Mouse (Mus musculus) naive thymus-derived CD4-positive, alpha-beta T cell, adult 2 months (primary cell): ENCODE results near the gene Csnk1g2.

Experiments used
- DNase-seq: peaks from one replicate; pipeline ENCODE4 v3.0.0-alpha.2; 2011; ENCODE audit warnings: low read depth

The Csnk1g2 gene

DNA sequence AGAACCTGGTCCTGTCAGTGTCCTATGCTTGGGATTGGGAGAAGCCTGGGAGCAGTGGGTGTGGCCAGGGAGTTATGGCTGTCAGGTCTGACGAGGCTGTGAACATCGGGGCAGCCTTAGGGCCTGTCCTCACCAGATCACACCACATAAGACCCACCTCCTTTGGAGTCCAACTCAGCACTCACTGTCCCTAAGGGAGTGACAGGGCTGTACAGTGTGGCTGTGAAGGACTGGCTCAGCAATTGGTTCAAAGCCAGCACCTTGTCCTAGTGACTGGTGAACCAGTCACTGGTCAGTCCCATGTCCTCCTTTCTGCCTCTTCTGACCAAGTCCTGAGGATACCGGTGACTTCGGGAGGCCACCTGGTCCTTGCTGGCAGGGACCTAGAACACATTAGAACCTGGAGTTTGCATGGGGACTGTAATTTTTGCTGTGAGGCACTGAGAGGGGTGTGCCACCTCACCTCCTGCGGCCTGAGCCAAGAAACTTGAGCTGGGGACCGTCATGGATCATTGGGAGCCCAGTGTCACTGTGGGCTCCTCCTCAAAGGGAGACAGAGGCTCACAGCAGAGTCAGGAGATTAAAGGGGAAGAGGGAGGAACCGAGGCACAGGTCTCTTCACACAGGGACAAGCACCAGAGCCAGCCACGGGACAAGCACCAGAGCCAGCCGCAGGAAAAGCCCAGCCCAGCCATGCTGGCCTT is 57.1 kb downstream of the Csnk1g2 start:
- no peak for DNase-seq

DNA sequence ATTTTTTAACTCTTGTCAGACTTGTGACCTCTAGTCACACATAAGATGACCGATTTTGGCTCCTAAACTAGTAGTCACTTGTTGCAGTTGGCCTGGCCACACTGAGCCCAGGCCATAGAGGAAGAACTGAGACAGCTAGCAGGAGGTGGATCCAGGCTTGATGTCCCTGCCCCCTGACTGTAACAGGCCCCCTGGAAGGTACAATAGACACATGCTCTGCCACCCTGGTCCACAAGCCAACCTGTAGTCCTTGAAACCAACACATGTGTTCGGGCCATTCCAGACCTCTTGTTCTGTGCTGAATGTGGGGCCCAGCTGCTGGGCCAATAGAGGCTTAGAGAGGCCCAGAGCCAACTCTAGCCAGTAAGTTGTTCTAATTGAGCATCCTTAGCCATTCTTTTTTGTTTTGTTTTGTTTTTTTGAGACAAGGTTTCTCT is 57.6 kb downstream of the Csnk1g2 start:
- no peak for DNase-seq

DNA sequence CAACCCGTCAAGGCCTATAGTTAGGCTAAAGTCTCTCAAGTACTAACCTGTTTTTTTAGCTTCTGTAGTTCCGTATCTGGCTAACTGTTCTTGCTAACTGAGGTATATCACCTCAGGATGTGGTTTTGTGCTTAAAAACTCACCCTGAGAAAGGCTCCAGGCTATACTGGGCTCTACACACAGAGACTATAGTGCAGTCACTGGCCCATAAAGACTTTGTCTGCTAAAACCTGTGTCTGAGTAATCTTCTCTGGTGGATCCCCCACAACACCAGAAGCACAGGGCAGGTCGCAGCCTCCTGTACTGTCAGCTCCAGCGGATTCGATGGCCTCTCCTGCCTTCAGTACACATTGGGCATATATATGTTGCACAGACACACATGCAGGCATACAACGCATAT is 59.4 kb downstream of the Csnk1g2 start:
- peak; percentile 81 for DNase-seq

DNA sequence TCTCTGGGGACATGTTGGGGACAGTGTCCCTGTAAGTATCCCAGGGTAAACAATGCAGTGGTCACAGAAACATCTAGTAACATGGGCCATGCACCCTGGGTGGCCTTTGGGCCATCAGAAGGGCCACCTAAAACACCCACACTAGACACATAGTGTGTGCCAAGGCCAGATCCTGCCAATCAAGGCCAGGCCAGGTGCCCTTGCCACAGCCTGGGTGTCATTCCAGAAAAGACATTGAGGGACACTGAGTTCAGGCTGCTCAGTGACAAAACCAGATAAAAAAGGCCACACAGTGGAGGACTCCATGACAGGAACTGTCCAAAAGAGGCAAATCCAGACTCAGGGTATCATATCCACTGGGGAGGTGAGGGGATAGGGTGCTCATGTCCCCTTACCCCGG is 61.0 kb downstream of the Csnk1g2 start:
- no peak for DNase-seq

DNA sequence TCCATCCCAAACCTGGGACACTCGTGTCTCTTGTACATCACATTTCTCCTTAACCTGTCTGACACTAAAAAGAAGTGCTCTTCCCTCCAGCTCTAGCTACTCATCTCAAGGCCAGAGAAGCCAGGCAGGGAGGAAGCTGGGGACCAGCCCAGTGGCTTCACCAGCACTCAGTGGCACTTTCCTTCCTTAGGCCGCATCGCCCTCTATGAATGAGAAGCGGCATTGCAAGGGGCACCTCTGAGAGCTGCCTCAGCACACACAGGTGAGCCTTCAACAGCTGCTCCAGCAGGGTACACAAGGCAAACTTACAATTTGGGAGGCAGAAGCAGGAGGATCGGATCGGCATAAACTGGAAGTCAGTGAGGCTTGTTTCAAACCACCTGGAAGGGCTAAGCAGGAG is 61.6 kb downstream of the Csnk1g2 start:
- DNase-seq, result peak; percentile 88

DNA sequence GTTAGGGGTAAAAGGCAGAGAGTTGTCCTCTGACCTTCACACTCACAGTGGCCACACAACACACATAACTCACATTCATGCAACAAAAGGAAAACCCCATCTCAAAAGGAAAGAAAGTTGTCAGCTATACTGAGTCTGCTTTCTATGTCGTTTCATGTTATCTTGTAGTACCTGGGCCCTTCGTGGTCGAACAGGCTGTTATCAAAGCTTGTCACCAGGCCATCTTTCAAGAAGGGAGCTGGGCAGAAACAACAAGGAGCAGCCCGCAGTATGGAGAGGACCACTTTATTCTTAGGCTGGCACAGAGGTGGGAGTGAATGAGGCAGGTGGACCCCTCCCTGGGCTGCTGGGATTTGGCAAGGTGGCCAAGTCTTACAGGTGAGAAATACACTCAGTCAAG is 62.3 kb downstream of the Csnk1g2 start:
- no peak for DNase-seq

DNA sequence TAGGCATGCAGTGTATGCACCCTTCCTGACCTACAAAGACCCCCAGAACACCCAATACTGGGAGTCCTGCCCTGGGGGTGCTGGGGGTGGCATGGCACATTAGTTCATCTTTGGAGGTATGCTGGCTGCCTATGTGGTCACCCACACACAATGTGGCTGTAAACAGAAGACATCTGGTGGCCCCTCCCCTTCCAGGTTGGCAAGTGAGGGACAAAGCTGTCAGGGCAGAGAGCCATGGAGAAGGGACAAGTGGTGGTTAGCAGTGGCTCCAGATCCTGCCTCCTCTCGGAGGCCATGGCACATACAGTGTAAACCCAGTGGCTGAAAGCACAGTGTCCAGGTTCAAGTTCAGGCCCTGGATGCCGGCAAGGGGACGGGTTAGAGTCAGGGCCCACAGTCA is 64.0 kb downstream of the Csnk1g2 start:
- DNase-seq, result no peak

DNA sequence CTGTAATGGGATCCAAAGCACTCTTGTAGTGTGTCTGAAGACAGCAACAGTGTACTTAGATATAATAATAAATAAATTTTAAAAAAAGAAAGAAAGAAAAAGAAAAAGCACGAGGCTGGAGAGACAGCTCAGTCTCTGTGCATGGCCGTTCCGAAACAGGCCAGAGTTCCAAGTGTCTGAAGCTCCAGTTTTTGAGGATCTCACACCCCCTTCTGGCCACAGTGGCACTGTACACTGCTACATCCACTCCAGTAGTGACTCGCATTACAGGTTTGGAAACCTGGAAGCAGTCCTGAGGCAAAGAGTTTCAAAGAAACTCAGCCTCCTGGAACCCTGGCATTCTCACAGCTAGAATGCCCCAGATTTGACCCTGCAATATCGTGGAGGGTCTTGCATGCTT is 65.2 kb downstream of the Csnk1g2 start:
- peak; percentile 83 for DNase-seq
